Mouse (Mus musculus) kidney, adult 2 months (tissue): ENCODE data around the gene Git2. TPM values are rescaled to one million over a fixed set of nuclear protein-coding genes. Genes with fewer than 3 reads are reported as not detected.

ENCODE experiments used
- DNase-seq: peaks from one replicate; pipeline ENCODE4 v3.0.0; 2021
- H3K27ac ChIP-seq: fragments of 200-500 bp; 2 replicates; pipeline ENCODE4 v1.5.1; 2012; ENCODE audit warnings: low read depth, low read length, control low read depth, inconsistent platforms; ENCODE audit not compliant: insufficient read depth
- H3K27me3 ChIP-seq: fragments of 200-500 bp; replicated peaks from 2 replicates; pipeline ENCODE4 v1.6.1; 2012; ENCODE audit warnings: mild to moderate bottlenecking, moderate library complexity, low read length, inconsistent platforms; ENCODE audit not compliant: control insufficient read depth, insufficient read depth
- H3K36me3 ChIP-seq: fragments of 200-500 bp; 2 replicates; pipeline ENCODE4 v1.6.1; 2012; ENCODE audit warnings: mild to moderate bottlenecking, moderate library complexity, low read length, inconsistent platforms; ENCODE audit not compliant: control insufficient read depth, insufficient read depth
- H3K4me1 ChIP-seq: fragments of 200-500 bp; 2 replicates; pipeline ENCODE4 v1.6.1; 2011; ENCODE audit warnings: low read length; ENCODE audit not compliant: control insufficient read depth, insufficient read depth
- H3K4me3 ChIP-seq: fragments of 200-500 bp; 2 replicates; pipeline ENCODE4 v1.5.1; 2011; ENCODE audit warnings: mild to moderate bottlenecking, low read depth, low read length, control low read depth; ENCODE audit not compliant: insufficient read depth
- CTCF ChIP-seq: fragments of 200-500 bp; conservative IDR thresholded peaks from 2 replicates; pipeline ENCODE4 v1.5.1; 2011; ENCODE audit warnings: low read depth, mild to moderate bottlenecking, control low read depth, low read length, moderate library complexity, mixed read lengths; ENCODE audit not compliant: insufficient read depth, insufficient read length
- POLR2A ChIP-seq: fragments of 200-500 bp; IDR thresholded peaks from one replicate; pipeline ENCODE4 v1.6.1; 2011; ENCODE audit warnings: low read depth, low read length, control low read depth
- WGBS: fragments of 180-500 bp; shearing (Covaris S2); methylation state at CpG from one replicate; pipeline ENCODE4 v1.1.7; 2018; 5-methylcytosine and 5-hydroxymethylcytosine counted together
- polyA plus RNA-seq: library from polyadenylated mRNA; depleted of rRNA; stranded (reverse); fragments of >200 nt; gene quantifications from 2 replicates; pipeline ENCODE4 v1.2.3, GENCODE M21; 2012

Gene Git2
- polyA plus RNA-seq, 1 experiment, result 30.5 TPM

DNA sequence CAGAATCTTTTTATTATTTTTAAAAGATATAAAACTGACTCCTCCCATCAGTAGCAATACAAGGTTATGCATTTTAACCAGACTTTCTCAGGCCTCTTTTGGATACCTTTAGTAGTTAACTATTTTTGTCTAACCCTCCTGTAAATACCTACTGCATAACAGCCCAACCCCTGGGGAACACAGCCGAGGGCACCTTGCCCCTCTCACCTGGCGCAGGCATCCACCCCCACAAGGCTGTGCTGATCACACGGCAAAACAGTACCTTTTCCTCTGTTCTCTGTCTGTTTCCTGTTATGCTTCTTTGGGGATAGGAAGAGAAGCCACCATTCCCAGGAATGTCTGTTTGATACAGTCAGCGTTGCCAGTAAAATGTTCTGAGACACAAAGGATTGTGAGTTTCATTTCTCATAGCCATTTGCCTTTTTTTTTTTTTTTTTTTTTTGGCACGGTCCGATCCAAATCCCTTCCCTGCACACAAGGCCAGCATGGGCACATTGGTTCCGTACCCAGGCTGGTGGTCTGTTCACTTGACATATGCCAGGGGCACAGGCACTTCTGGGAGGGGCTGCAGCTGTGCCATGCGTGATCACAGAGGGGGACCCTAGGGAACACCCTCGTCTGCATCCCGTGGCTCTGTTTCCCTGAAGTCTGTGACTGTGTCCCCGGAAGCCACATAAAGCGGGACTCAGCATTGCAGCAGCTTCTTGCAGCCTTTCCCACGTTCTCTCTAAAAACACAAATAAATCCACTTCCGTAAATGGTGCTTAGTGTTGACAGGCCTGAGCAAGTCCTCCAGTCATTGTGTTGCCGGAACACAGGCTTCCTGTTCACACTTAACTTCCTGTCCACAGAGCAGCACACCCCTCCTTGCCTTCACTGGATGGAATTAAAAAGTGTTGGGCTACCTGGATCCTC, 30.4 kb upstream of the Git2 start:
- Histone ChIP-seq H3K36me3 (peaks cover 2% of the 10 kb centered on the region; the same call in 1 of the 2 replicates), H3K27ac (peak overlapping the region; percentile 45), H3K4me1 (no peaks in the 10 kb centered on the region), H3K27me3 (no peaks in the 10 kb centered on the region), H3K4me3 (peak overlapping the region; percentile 21; the same call in 1 of the 2 replicates)
- DNase-seq, result peak; percentile 59
- 58% methylated on average over 15 of the region's 15 CpGs for WGBS
- TF ChIP-seq POLR2A (no peak), CTCF (no peak)

GRCm38 (mm10) chr5:114804958-114805357, 29.6 kb upstream of the Git2 start:
- no peaks in the 10 kb centered on the region for H3K4me1 ChIP-seq
- no peak for TF ChIP-seq POLR2A
- peak; percentile 35 for TF ChIP-seq CTCF
- no peak overlapping the region for H3K4me3 ChIP-seq
- H3K27ac ChIP-seq, result no peak overlapping the region
- WGBS, result 57% methylated on average over 3 of the region's 3 CpGs
- no peaks in the 10 kb centered on the region for H3K27me3 ChIP-seq
- DNase-seq, result peak; percentile 64
- peaks cover 2% of the 10 kb centered on the region; the same call in 1 of the 2 replicates for H3K36me3 ChIP-seq

DNA sequence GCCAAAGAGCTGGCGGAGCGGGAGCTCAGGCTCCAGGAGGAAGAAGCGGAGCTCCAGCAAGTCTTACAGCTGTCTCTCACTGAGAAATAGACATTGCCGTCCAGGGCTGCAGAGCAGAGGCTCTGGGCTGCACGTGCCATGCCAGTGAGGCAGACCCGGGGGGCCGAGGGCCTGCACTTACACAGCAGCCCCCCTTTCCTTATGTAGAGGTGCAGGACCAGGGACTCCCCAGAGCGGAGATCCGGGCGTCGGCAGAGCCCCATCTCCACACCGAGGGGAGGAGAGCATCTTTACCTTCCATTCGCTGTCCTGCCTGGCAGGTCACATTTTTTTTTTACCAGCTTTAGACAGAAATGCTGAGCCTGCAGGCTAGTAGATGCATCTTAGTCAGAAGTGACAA, 29.0 kb upstream of the Git2 start:
- Histone ChIP-seq H3K4me1 (no peaks in the 10 kb centered on the region), H3K4me3 (no peak overlapping the region), H3K27ac (no peak overlapping the region), H3K27me3 (no peaks in the 10 kb centered on the region), H3K36me3 (peaks cover 2% of the 10 kb centered on the region; the same call in 1 of the 2 replicates)
- WGBS, result 89% methylated on average over 13 of the region's 13 CpGs
- TF ChIP-seq POLR2A, result no peak
- no peak for TF ChIP-seq CTCF
- no peak for DNase-seq

DNA sequence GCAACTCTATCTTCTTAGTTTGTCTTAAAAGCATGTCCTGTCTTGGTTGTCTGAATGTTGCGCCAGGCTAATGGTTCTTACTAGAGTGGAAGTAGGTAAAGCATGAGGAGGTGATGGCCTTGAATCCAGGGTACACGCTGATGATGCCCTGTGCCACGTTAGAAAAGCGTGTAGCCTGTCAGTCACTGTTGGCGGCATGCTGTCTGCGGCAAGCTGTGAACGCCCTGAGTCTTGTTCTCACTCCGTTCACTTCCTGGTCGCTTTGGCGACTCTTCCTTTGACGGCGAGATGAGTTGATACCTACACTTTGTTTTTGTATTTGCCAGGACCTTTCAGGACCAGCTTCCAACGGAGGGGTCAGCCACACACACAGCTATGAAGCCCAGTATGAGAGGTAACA, 27.9 kb upstream of the Git2 start:
- Histone ChIP-seq H3K27ac (no peak overlapping the region), H3K36me3 (peaks cover 2% of the 10 kb centered on the region; the same call in 1 of the 2 replicates), H3K4me1 (no peaks in the 10 kb centered on the region), H3K27me3 (no peaks in the 10 kb centered on the region), H3K4me3 (no peak overlapping the region)
- no peak for DNase-seq
- 87% methylated on average over 13 of the region's 13 CpGs for WGBS
- no peak for TF ChIP-seq POLR2A
- TF ChIP-seq CTCF, result no peak

DNA sequence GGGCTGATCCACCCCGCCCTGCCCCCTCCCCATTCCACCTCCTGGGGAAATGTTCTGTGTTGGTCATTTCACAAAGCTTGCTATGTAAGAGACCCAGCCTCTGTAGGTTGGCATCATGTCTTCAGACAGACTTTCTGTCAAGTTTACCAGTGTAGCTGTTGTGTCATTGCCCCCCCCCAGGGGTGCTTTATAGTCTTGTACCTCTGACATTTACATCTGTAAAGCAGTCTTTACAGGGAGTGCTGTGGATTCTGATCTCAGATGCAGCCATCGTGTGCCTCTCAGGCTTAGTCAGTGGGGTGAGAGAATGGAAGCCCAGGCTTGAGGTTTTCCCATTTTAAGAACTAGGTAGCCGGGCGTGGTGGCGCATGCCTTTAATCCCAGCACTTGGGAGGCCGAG, 26.5 kb upstream of the Git2 start:
- no peak for DNase-seq
- peaks cover 2% of the 10 kb centered on the region; the same call in 1 of the 2 replicates for H3K36me3 ChIP-seq
- H3K27ac ChIP-seq, result no peak overlapping the region

GRCm38 (mm10) chr5:114801049-114801448, 25.7 kb upstream of the Git2 start:
- DNase-seq, result peak; percentile 16
- WGBS, result 39% methylated on average over 8 of the region's 8 CpGs
- Histone ChIP-seq H3K36me3 (peaks cover 2% of the 10 kb centered on the region; the same call in 1 of the 2 replicates), H3K4me1 (no peaks in the 10 kb centered on the region), H3K4me3 (no peak overlapping the region), H3K27ac (no peak overlapping the region), H3K27me3 (no peaks in the 10 kb centered on the region)
- no peak for TF ChIP-seq CTCF
- TF ChIP-seq POLR2A, result no peak

More for the DNA sequence above, 26.5 kb upstream of the Git2 start:
- no peak overlapping the region for H3K4me3 ChIP-seq
- TF ChIP-seq POLR2A, result no peak
- TF ChIP-seq CTCF, result no peak
- no peaks in the 10 kb centered on the region for H3K27me3 ChIP-seq
- 97% methylated on average over 6 of the region's 6 CpGs for WGBS
- H3K4me1 ChIP-seq, result no peaks in the 10 kb centered on the region

DNA sequence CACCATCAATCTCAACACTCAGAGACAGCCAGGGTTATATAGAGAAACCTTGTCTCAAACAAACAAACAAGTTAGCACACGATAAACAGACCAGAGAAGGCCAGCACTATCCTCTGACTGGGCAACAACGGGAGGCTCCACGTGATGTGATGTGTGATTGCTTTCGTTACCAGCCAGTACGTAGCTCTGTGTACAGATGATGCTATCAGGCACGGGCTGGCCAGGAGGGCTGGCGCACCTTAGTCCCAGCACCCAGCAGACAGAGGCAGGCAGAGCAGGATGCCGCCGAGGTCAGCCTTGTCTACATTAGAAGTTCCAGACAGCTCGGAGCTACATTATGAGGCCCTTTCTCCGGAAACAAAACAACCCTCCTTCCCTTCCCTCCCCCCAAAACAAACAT, 24.5 kb upstream of the Git2 start:
- Histone ChIP-seq H3K27ac (no peak overlapping the region), H3K4me1 (no peaks in the 10 kb centered on the region), H3K4me3 (no peak overlapping the region), H3K36me3 (peaks cover 2% of the 10 kb centered on the region; the same call in 1 of the 2 replicates), H3K27me3 (no peaks in the 10 kb centered on the region)
- 85% methylated on average over 11 of the region's 11 CpGs for WGBS
- no peak for TF ChIP-seq POLR2A
- no peak for TF ChIP-seq CTCF
- DNase-seq, result no peak
